Mouse (Mus musculus) layer of hippocampus, adult 8-10 months (tissue): ENCODE data around the gene Emc6. TPM values are rescaled to one million over a fixed set of nuclear protein-coding genes. Genes with fewer than 3 reads are reported as not detected.

ENCODE experiments used
- DNase-seq, 2 experiments: peaks; one replicate each; pipeline ENCODE4 v3.0.0; 2022; ENCODE audit warnings: low spot score in 2 of 2
- total RNA-seq, 4 experiments: library from RNA; stranded (reverse); gene quantifications; 2 replicates each; pipeline ENCODE4 v1.2.4; 2022

The Emc6 gene
- total RNA-seq, 4 experiments from 2014 or later: 39.6 to 49.2 (median 44.0) TPM

DNA sequence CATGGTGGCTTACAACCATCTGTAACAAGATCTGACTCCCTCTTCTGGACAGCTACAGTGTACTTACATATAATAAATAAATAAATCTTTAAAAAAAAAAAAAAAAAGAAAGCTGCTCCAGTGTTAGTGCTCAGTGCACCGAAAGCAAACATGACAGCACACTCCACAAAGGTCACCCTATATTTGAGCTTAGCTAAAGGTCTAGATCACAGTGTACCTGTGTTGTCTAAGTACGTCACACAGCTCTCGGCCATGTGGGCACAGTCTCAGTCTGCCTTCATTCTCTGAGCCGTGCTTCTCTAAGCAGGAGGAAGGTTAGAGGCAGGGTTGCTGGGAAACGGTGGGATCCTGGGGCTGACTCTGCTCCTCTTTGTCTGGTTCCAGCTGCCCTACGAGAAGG, 50.3 kb downstream of the Emc6 start:
- no peak for DNase-seq

Other genes starting within 250 kb of the Emc6 start
- gene Atp2a3, start 215.9 kb downstream of the Emc6 start, total RNA-seq: 1 to 10 TPM; 6.0 to 8.9 (median 6.3) TPM
- under 1 TPM in 3 of 4 experiments, not detected in 1; 0.45 to 0.55 (median 0.54) TPM for gene P2rx1, start 177.9 kb downstream of the Emc6 start, total RNA-seq
- gene Camkk1, start 158.0 kb downstream of the Emc6 start, total RNA-seq: 100 to 1,000 TPM; 123 to 167 (median 149) TPM
- 10 to 100 TPM in 3 of 4 experiments, 1 to 10 TPM in 1; 9.3 to 12.1 (median 11.3) TPM for gene Ncbp3, start 129.3 kb downstream of the Emc6 start, total RNA-seq
- under 1 TPM; 0.16 to 0.21 (median 0.18) TPM for gene Itgae, start 86.5 kb downstream of the Emc6 start, total RNA-seq
- under 1 TPM in 3 of 4 experiments, not detected in 1; 0.19 to 0.48 (median 0.25) TPM for gene Haspin, start 38.7 kb downstream of the Emc6 start, total RNA-seq
- 1 to 10 TPM; 1.7 to 4.1 (median 2.8) TPM for gene P2rx5, start 16.6 kb downstream of the Emc6 start, total RNA-seq
- 10 to 100 TPM in 2 of 4 experiments, 1 to 10 TPM in 2; 7.9 to 13.1 (median 10.5) TPM for gene Tax1bp3, start within 50 bp of the Emc6 start, total RNA-seq
- gene Ctns, start 22.0 kb upstream of the Emc6 start, total RNA-seq: 10 to 100 TPM; 19.0 to 30.4 (median 24.5) TPM
- gene Shpk, start 22.4 kb upstream of the Emc6 start, total RNA-seq: 1 to 10 TPM; 3.3 to 5.1 (median 4.2) TPM
- not detected for gene Trpv1, start 57.3 kb upstream of the Emc6 start, total RNA-seq
- under 1 TPM; 0.49 to 0.67 (median 0.58) TPM for gene Trpv3, start 90.4 kb upstream of the Emc6 start, total RNA-seq
- gene Aspa, start 152.6 kb upstream of the Emc6 start, total RNA-seq: 10 to 100 TPM; 15.1 to 20.2 (median 18.3) TPM
- gene Gm49340, start 152.7 kb upstream of the Emc6 start, total RNA-seq: not detected
- gene Spata22, start 152.7 kb upstream of the Emc6 start, total RNA-seq: under 1 TPM in 1 of 4 experiments, not detected in 3; 0.29 TPM
- gene Olfr20, start 173.7 kb upstream of the Emc6 start, total RNA-seq: not detected
- not detected for gene Olfr376, start 194.2 kb upstream of the Emc6 start, total RNA-seq
- not detected for gene Olfr1, start 222.6 kb upstream of the Emc6 start, total RNA-seq